Mouse (Mus musculus): Measurements from ENCODE around the gene Rpl23. TPM values are rescaled to one million over a fixed set of nuclear protein-coding genes. Genes with fewer than 3 reads are reported as not detected.

Rpl23 gene
- polyA plus RNA-seq, 2 experiments, result 484 to 502 TPM

DNA sequence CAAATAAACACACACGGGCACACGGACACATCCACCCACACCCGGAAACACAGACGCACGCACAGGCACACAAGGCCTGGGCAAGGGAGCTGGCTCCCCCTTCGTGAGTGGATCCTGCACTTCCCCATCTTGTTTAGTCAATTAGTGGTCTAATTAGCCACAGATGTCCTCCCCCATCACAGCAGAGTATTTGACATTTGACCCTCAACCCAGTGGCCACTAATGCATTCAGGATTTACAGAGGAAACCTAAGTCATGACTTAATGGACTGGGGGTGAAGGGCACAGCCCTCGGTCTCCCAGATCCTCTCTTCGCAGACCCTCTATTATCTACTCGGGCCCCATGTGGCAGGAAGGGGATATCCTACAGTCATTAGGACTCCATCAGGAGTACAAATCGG, 48.5 kb downstream of the Rpl23 start:
- no peak for ATAC-seq (ENCODE audit: insufficient read depth)
- no peak overlapping the region for H3K9ac ChIP-seq (replicated peaks)
- WGBS (ENCODE audit: insufficient replicate concordance), result 36% methylated on average over 10 of the region's 10 CpGs
- H3K27me3 ChIP-seq (ENCODE audit: control insufficient read depth, insufficient read depth, low read length), result no peaks in the 10 kb centered on the region
- no peaks in the 10 kb centered on the region for H3K9me3 ChIP-seq (ENCODE audit: control insufficient read depth, low read length)
- no peak overlapping the region for H3K4me2 ChIP-seq (ENCODE audit: low read depth)
- H3K27ac ChIP-seq, result no peak overlapping the region
- 0 out of 4 replicates have a peak, but pooled peaks cover 0 to 5% of the 10 kb centered on the region in 2 experiments for H3K4me1 ChIP-seq (replicated peaks; ENCODE audit: control insufficient read depth in 2 of 2, insufficient read depth in 2 of 2, low read length in 1 of 2)
- DNase-seq (ENCODE audit: low read depth in 3 of 3, low spot score in 3 of 3), result no peak
- H3K36me3 ChIP-seq (replicated peaks; ENCODE audit: control insufficient read depth, insufficient read depth, low read depth), result no peaks in the 10 kb centered on the region; the same call in 1 of the 2 replicates
- TF ChIP-seq CTCF (IDR thresholded peaks at IDR 0.05; ENCODE audit: low read depth), result no peak
- TF ChIP-seq EP300 (IDR thresholded peaks at IDR 0.05; ENCODE audit: low read depth), result no peak
- no peak overlapping the region for H3K4me3 ChIP-seq (ENCODE audit: insufficient read depth in 1 of 2, low read depth in 2 of 2, low read length in 2 of 2)

GRCm38 (mm10) chr11:97728730-97729129, 53.5 kb downstream of the Rpl23 start:
- Histone ChIP-seq H3K9me3 (ENCODE audit: control insufficient read depth, low read length) (no peaks in the 10 kb centered on the region), H3K4me1 (replicated peaks; ENCODE audit: control insufficient read depth in 2 of 2, insufficient read depth in 2 of 2, low read length in 1 of 2) (0 out of 4 replicates have a peak, but pooled peaks cover 0 to 2% of the 10 kb centered on the region in 2 experiments), H3K27ac (no peak overlapping the region), H3K27me3 (ENCODE audit: control insufficient read depth, insufficient read depth, low read length) (no peaks in the 10 kb centered on the region), H3K36me3 (replicated peaks; ENCODE audit: control insufficient read depth, insufficient read depth, low read depth) (peaks cover 9% of the 10 kb centered on the region), H3K4me2 (ENCODE audit: low read depth) (no peak overlapping the region), H3K9ac (replicated peaks) (no peak overlapping the region), H3K4me3 (ENCODE audit: insufficient read depth in 1 of 2, low read depth in 2 of 2, low read length in 2 of 2) (no peak overlapping the region)
- ATAC-seq (ENCODE audit: insufficient read depth) (no peak), DNase-seq (ENCODE audit: low read depth in 3 of 3, low spot score in 3 of 3) (no peak)
- WGBS (ENCODE audit: insufficient replicate concordance), result 58% methylated on average over 7 of the region's 7 CpGs
- no peak for TF ChIP-seq CTCF (IDR thresholded peaks at IDR 0.05; ENCODE audit: low read depth)
- no peak for TF ChIP-seq EP300 (IDR thresholded peaks at IDR 0.05; ENCODE audit: low read depth)

GRCm38 (mm10) chr11:97728311-97728710, 53.9 kb downstream of the Rpl23 start:
- no peak overlapping the region for H3K4me3 ChIP-seq (ENCODE audit: insufficient read depth in 1 of 2, low read depth in 2 of 2, low read length in 2 of 2)
- TF ChIP-seq EP300 (IDR thresholded peaks at IDR 0.05; ENCODE audit: low read depth) (no peak), CTCF (IDR thresholded peaks at IDR 0.05; ENCODE audit: low read depth) (no peak)
- peaks cover 9% of the 10 kb centered on the region for H3K36me3 ChIP-seq (replicated peaks; ENCODE audit: control insufficient read depth, insufficient read depth, low read depth)
- 45% methylated on average over 7 of the region's 7 CpGs for WGBS (ENCODE audit: insufficient replicate concordance)
- ATAC-seq (ENCODE audit: insufficient read depth), result no peak
- H3K9ac ChIP-seq (replicated peaks), result no peak overlapping the region
- no peaks in the 10 kb centered on the region for H3K4me1 ChIP-seq (replicated peaks; ENCODE audit: control insufficient read depth in 2 of 2, insufficient read depth in 2 of 2, low read length in 1 of 2)
- no peaks in the 10 kb centered on the region for H3K9me3 ChIP-seq (ENCODE audit: control insufficient read depth, low read length)
- H3K4me2 ChIP-seq (ENCODE audit: low read depth), result no peak overlapping the region
- H3K27ac ChIP-seq, result no peak overlapping the region
- DNase-seq (ENCODE audit: low read depth in 3 of 3, low spot score in 3 of 3), result no peak
- no peaks in the 10 kb centered on the region for H3K27me3 ChIP-seq (ENCODE audit: control insufficient read depth, insufficient read depth, low read length)

Small RNA genes within 50 kb of the gene (microRNA-seq; reads per million reads assigned to microRNA genes)
- gene Mir8102, result not detected

Other genes with a start within 250 kb of the Rpl23 start
- 0.04 and 0.06 TPM in 2 replicates for gene Srcin1, start 206.3 kb downstream of the Rpl23 start, polyA plus RNA-seq (2012; rRNA removed)
- gene Srcin1, start 206.3 kb downstream of the Rpl23 start, polyA plus RNA-seq (2014; fragmentation: Nextera tagmentation; extraction: Ambion mirVana), result not detected in 2 replicates
- gene Epop, start 152.7 kb downstream of the Rpl23 start, polyA plus RNA-seq (2012; rRNA removed), result 0.66 and 0.98 TPM in 2 replicates
- 0.34 and 0.38 TPM in 2 replicates for gene Epop, start 152.7 kb downstream of the Rpl23 start, polyA plus RNA-seq (2014; fragmentation: Nextera tagmentation; extraction: Ambion mirVana)
- gene Mllt6, start 119.0 kb downstream of the Rpl23 start, polyA plus RNA-seq (2012; rRNA removed), result 1.0 TPM in 2 replicates
- 0.22 and 0.25 TPM in 2 replicates for gene Mllt6, start 119.0 kb downstream of the Rpl23 start, polyA plus RNA-seq (2014; fragmentation: Nextera tagmentation; extraction: Ambion mirVana)
- gene Cisd3, start 96.6 kb downstream of the Rpl23 start, polyA plus RNA-seq (2012; rRNA removed), result 3.0 and 4.9 TPM in 2 replicates
- 10.0 and 11.4 TPM in 2 replicates for gene Cisd3, start 96.6 kb downstream of the Rpl23 start, polyA plus RNA-seq (2014; fragmentation: Nextera tagmentation; extraction: Ambion mirVana)
- gene Pcgf2, start 81.9 kb downstream of the Rpl23 start, polyA plus RNA-seq (2012; rRNA removed), result 4.4 and 4.9 TPM in 2 replicates
- 1.5 and 1.8 TPM in 2 replicates for gene Pcgf2, start 81.9 kb downstream of the Rpl23 start, polyA plus RNA-seq (2014; fragmentation: Nextera tagmentation; extraction: Ambion mirVana)
- 197 and 261 TPM in 2 replicates for gene Psmb3, start 79.0 kb downstream of the Rpl23 start, polyA plus RNA-seq (2012; rRNA removed)
- gene Psmb3, start 79.0 kb downstream of the Rpl23 start, polyA plus RNA-seq (2014; fragmentation: Nextera tagmentation; extraction: Ambion mirVana), result 318 and 330 TPM in 2 replicates
- gene Pip4k2b, start 37.7 kb downstream of the Rpl23 start, polyA plus RNA-seq (2012; rRNA removed), result 4.4 and 5.0 TPM in 2 replicates
- 0.56 and 0.61 TPM in 2 replicates for gene Pip4k2b, start 37.7 kb downstream of the Rpl23 start, polyA plus RNA-seq (2014; fragmentation: Nextera tagmentation; extraction: Ambion mirVana)
- 4.5 and 5.7 TPM in 2 replicates for gene Cwc25, start 15.9 kb downstream of the Rpl23 start, polyA plus RNA-seq (2012; rRNA removed)
- gene Cwc25, start 15.9 kb downstream of the Rpl23 start, polyA plus RNA-seq (2014; fragmentation: Nextera tagmentation; extraction: Ambion mirVana), result 3.5 and 4.5 TPM in 2 replicates
- 0.08 TPM in 1 of 2 replicates, not detected in the other for gene 1700001P01Rik, start 6.5 kb downstream of the Rpl23 start, polyA plus RNA-seq (2012; rRNA removed)
- not detected in 2 replicates for gene 1700001P01Rik, start 6.5 kb downstream of the Rpl23 start, polyA plus RNA-seq (2014; fragmentation: Nextera tagmentation; extraction: Ambion mirVana)
- gene Lasp1, start 16.6 kb upstream of the Rpl23 start, polyA plus RNA-seq (2012; rRNA removed), result 19.1 and 19.5 TPM in 2 replicates
- 15.5 and 20.3 TPM in 2 replicates for gene Lasp1, start 16.6 kb upstream of the Rpl23 start, polyA plus RNA-seq (2014; fragmentation: Nextera tagmentation; extraction: Ambion mirVana)
- gene B230217C12Rik, start 58.3 kb upstream of the Rpl23 start, polyA plus RNA-seq (2012; rRNA removed), result 0.60 and 0.81 TPM in 2 replicates
- 0.19 and 0.63 TPM in 2 replicates for gene B230217C12Rik, start 58.3 kb upstream of the Rpl23 start, polyA plus RNA-seq (2014; fragmentation: Nextera tagmentation; extraction: Ambion mirVana)
- 0.17 and 0.30 TPM in 2 replicates for gene Fbxo47, start 101.7 kb upstream of the Rpl23 start, polyA plus RNA-seq (2012; rRNA removed)
- gene Fbxo47, start 101.7 kb upstream of the Rpl23 start, polyA plus RNA-seq (2014; fragmentation: Nextera tagmentation; extraction: Ambion mirVana), result 0.28 and 0.51 TPM in 2 replicates
- gene Plxdc1, start 204.0 kb upstream of the Rpl23 start, polyA plus RNA-seq (2012; rRNA removed), result 0.38 and 0.45 TPM in 2 replicates
- gene Plxdc1, start 204.0 kb upstream of the Rpl23 start, polyA plus RNA-seq (2014; fragmentation: Nextera tagmentation; extraction: Ambion mirVana), result 0.20 and 0.58 TPM in 2 replicates
- gene Arl5c, start 213.7 kb upstream of the Rpl23 start, polyA plus RNA-seq (2012; rRNA removed), result 1.8 and 2.2 TPM in 2 replicates
- 6.0 and 6.4 TPM in 2 replicates for gene Arl5c, start 213.7 kb upstream of the Rpl23 start, polyA plus RNA-seq (2014; fragmentation: Nextera tagmentation; extraction: Ambion mirVana)
- gene Cacnb1, start 240.6 kb upstream of the Rpl23 start, polyA plus RNA-seq (2012; rRNA removed), result 0.38 and 0.60 TPM in 2 replicates
- gene Cacnb1, start 240.6 kb upstream of the Rpl23 start, polyA plus RNA-seq (2014; fragmentation: Nextera tagmentation; extraction: Ambion mirVana), result 0.21 TPM in 1 of 2 replicates, not detected in the other
- gene Rpl19, start 244.3 kb upstream of the Rpl23 start, polyA plus RNA-seq (2012; rRNA removed), result 713 and 1,005 TPM in 2 replicates
- gene Rpl19, start 244.3 kb upstream of the Rpl23 start, polyA plus RNA-seq (2014; fragmentation: Nextera tagmentation; extraction: Ambion mirVana), result 717 and 735 TPM in 2 replicates

Data from liver, embryonic 14.5 days (tissue).